Mouse (Mus musculus): ENCODE results near the gene Ociad1.

Ociad1 gene

GRCm38 (mm10) chr5:73340723-73341235 is 48.2 kb downstream of the Ociad1 start, which contains the start of gene Ociad2:
TSS of gene Ociad2 (minus strand) at chr5:73341028.
- DNase-seq = no peak

GRCm38 (mm10) chr5:73342701-73343355 is 50.2 kb downstream of the Ociad1 start:
- no peak for DNase-seq

GRCm38 (mm10) chr5:73344310-73344709 is 51.7 kb downstream of the Ociad1 start:
- DNase-seq = no peak

- no peak for DNase-seq
Observed at GRCm38 (mm10) chr5:73345254-73345653, 52.7 kb downstream of the Ociad1 start.

- no peak for DNase-seq
Observed at GRCm38 (mm10) chr5:73349514-73349913, 56.9 kb downstream of the Ociad1 start.

GRCm38 (mm10) chr5:73351796-73352195 is 59.2 kb downstream of the Ociad1 start:
- no peak for DNase-seq

- no peak for DNase-seq
Observed at GRCm38 (mm10) chr5:73353519-73353918, 60.9 kb downstream of the Ociad1 start.

GRCm38 (mm10) chr5:73353978-73354377 is 61.4 kb downstream of the Ociad1 start:
- DNase-seq = no peak

GRCm38 (mm10) chr5:73355393-73355792 is 62.8 kb downstream of the Ociad1 start:
- no peak for DNase-seq

GRCm38 (mm10) chr5:73359134-73359751 is 66.7 kb downstream of the Ociad1 start:
- DNase-seq = no peak

- DNase-seq = no peak
Observed at GRCm38 (mm10) chr5:73359752-73360141, 67.2 kb downstream of the Ociad1 start.

- DNase-seq = no peak
Observed at GRCm38 (mm10) chr5:73360240-73360639, 67.7 kb downstream of the Ociad1 start.

GRCm38 (mm10) chr5:73362338-73362737 is 69.8 kb downstream of the Ociad1 start:
- DNase-seq = no peak

GRCm38 (mm10) chr5:73362791-73363190 is 70.2 kb downstream of the Ociad1 start:
- no peak for DNase-seq
